Mouse (Mus musculus): ENCODE data around the gene Dock11. TPM values are rescaled to one million over a fixed set of nuclear protein-coding genes. Genes with fewer than 3 reads are reported as not detected.

Gene Dock11
- total RNA-seq, 2 experiments from 2014 or later, result 16.8 to 18.0 TPM

DNA sequence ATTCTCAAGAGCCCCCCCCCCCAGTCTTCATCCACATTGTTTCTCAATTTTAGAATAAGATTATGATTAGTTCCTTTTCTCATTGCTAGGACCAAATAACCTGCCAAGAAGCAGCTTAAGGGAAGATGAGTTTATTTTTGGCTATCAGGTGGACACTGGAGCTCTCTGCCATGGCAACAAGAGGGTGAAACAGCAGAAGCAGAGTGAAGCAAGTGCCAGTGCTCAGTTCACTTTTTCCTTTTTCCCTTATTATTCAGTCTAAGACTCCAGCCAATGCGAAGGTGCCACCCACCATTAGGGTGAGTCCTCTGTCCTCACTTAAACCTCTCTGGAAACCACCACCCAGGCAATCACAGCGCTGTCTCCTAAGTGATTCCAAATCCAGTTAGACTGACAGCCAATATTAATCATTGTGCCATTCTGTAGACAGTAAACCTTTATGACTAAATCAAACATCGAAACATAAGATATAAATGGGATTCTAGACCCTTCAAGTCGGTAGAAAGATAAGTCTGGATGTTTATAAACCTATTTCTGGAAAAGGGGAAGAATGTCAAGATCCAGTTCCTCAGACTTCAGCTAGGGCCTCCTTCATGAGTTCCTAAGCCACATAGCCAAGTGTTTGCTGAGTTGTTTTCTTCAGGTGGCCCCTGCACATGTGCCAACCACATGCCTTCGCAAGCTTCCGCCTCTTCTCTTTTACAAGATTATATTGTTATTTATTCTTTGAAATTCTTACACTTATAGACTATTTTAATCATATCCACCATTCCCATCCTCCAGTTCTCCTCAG lies 200.0 kb downstream of the Dock11 start:
- no peak for DNase-seq (ENCODE audit: low spot score in 2 of 2)

GRCm38 (mm10) chrX:36100883-36101282 lies 212.3 kb downstream of the Dock11 start:
- DNase-seq (ENCODE audit: low spot score in 2 of 2), result no peak

DNA sequence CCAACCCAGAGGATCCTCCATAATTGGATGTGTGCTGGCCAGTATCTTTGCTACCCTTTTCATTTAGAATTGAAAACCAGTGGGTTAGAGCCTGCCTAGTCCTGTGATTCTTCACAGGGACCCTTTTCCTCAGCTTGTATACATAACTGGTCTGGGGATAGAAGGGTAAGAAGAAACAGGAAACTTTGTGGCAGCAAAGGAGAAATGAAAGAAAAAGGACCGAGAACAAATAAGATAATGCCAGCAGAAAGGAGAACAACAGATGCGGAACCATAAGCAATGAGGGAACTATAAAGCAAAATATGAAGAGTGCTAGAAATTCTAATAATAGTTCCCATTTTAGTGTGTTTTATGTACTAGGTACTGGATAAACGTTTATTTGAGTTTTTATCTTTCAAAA lies 212.7 kb downstream of the Dock11 start:
- no peak for DNase-seq (ENCODE audit: low spot score in 2 of 2)

GRCm38 (mm10) chrX:36108601-36109000 lies 220.0 kb downstream of the Dock11 start:
- no peak for DNase-seq (ENCODE audit: low spot score in 2 of 2)

GRCm38 (mm10) chrX:36111622-36112421 lies 223.2 kb downstream of the Dock11 start, which contains the start of gene Il13ra1:
Il13ra1 (plus strand) TSS chrX:36112110.
- peak in 1 of 2 experiments; percentile 8 for DNase-seq (ENCODE audit: low spot score in 2 of 2)

DNA sequence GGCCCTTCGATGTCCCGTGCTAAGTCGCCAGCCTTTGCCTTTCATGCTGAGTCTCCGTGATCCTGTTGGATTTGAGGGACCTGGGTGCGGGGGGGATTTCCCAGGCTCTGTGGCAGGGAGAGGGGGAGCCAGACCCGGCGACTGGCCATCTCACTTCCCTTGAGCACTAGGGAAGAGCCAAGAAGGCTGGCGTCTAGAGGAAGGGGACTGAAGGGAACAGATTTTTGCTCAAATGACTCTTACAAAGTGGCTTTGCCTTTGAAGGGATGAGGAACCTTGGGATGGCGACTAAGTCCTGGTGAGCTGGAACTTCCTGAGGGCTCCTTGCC lies 223.8 kb downstream of the Dock11 start:
- DNase-seq (ENCODE audit: low spot score in 2 of 2), result no peak

GRCm38 (mm10) chrX:36115171-36115570 lies 226.5 kb downstream of the Dock11 start:
- no peak for DNase-seq (ENCODE audit: low spot score in 2 of 2)

Other genes starting within 250 kb of the Dock11 start
- gene Il13ra1, start 223.3 kb downstream of the Dock11 start, total RNA-seq (2021), result 1 to 10 TPM; 4.1 to 4.8 TPM